8 mouse cellular contexts compared by ENCODE assay signal in the genomic region with DNA sequence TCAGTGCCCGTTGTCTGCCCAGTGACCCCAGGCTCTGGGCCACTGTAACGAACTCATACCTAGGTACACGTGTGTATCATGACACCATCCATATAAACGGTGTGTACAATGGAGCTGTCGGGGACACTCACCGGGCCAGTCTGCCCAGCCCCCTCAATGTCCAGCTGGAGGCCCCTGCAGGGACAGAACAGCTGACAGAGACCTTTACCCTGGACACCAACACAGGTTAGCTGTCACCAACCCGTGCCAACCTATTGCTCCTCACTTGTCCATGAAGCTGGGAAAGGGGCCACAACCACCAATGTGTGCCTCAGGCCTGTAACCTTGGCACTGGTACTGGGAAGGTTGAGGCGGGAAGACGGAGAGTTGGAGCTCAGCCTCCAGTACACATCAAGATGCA. TPM values are rescaled to one million over a fixed set of nuclear protein-coding genes. Genes with fewer than 3 reads are reported as not detected.
A peak's percentile ranks its signal among the peaks of the same experiment; 100 is the strongest.
DNase-seq lines count a peak whose midpoint lies in the region; ATAC-seq and TF ChIP-seq lines count a peak whose summit lies in the region.

No protein-coding gene starts in this region.

- peak overlapping the region; percentile 86 for H3K27ac ChIP-seq in kidney, embryonic 14.5 days (ENCODE audit: low read depth, low read length)
- H3K27ac ChIP-seq in bone marrow macrophage, adult 2 months (ENCODE audit: insufficient read depth, low read depth, low read length), result peak overlapping the region; percentile 88
- 0 out of 2 replicates have a peak overlapping the region, but pooled peaks have one; percentile 16 for H3K27ac ChIP-seq in hindbrain, embryonic 16.5 days (ENCODE audit: low read depth, low read length)
- H3K27ac ChIP-seq in midbrain, embryonic 15.5 days, result no peak overlapping the region

- H3K4me3 ChIP-seq in kidney, embryonic 14.5 days (ENCODE audit: low read length), result peak overlapping the region; percentile 46
- H3K4me3 ChIP-seq in bone marrow macrophage, adult 2 months (ENCODE audit: insufficient read depth, low read length), result peak overlapping the region; percentile 61
- H3K4me3 ChIP-seq in hindbrain, embryonic 16.5 days (ENCODE audit: low read length), result peak overlapping the region; percentile 45
- H3K4me3 ChIP-seq in midbrain, embryonic 15.5 days, result peak overlapping the region; percentile 41

- no peak for TF ChIP-seq CTCF in bone marrow macrophage, adult 2 months (IDR thresholded peaks at IDR 0.05; ENCODE audit: low read depth, low read length)

- peaks cover 15% of the 10 kb centered on the region; the same call in 1 of the 2 replicates for H3K4me1 ChIP-seq in kidney, embryonic 14.5 days (ENCODE audit: control insufficient read depth, insufficient read depth, low read length)
- peaks cover 32% of the 10 kb centered on the region for H3K4me1 ChIP-seq in bone marrow macrophage, adult 2 months (ENCODE audit: control insufficient read depth, insufficient read depth, low read length)
- no peaks in the 10 kb centered on the region; the same call in 1 of the 2 replicates for H3K4me1 ChIP-seq in hindbrain, embryonic 16.5 days (ENCODE audit: control insufficient read depth, insufficient read depth, low read depth, low read length)
- H3K4me1 ChIP-seq in midbrain, embryonic 15.5 days, result peaks cover 9% of the 10 kb centered on the region

- WGBS in kidney, embryonic 14.5 days, result 54% methylated on average over 9 of the region's 9 CpGs
- 64% methylated on average over 9 of the region's 9 CpGs for WGBS in hindbrain, embryonic 16.5 days
- 63% methylated on average over 9 of the region's 9 CpGs for WGBS in midbrain, embryonic 15.5 days

- H3K36me3 ChIP-seq in kidney, embryonic 14.5 days (ENCODE audit: control insufficient read depth, insufficient read depth, low read length), result peaks cover 23% of the 10 kb centered on the region
- no peaks in the 10 kb centered on the region for H3K36me3 ChIP-seq in hindbrain, embryonic 16.5 days (ENCODE audit: control insufficient read depth, insufficient read depth, low read length)
- H3K36me3 ChIP-seq in midbrain, embryonic 15.5 days (replicated peaks), result no peaks in the 10 kb centered on the region

- DNase-seq in kidney, adult 8-10 months, result no peak
- no peak for DNase-seq in yolk sac, embryonic 10.5 days (ENCODE audit: low spot score)
- DNase-seq in thymus, postnatal 25 days, result no peak

- H3K9me3 ChIP-seq in kidney, embryonic 14.5 days (ENCODE audit: control insufficient read depth, low read length), result no peaks in the 10 kb centered on the region
- no peaks in the 10 kb centered on the region for H3K9me3 ChIP-seq in hindbrain, embryonic 16.5 days (ENCODE audit: control insufficient read depth, low read length)
- H3K9me3 ChIP-seq in midbrain, embryonic 15.5 days, result no peaks in the 10 kb centered on the region

- no peak; the same call in 1 of the 2 replicates for ATAC-seq in kidney, embryonic 14.5 days (ENCODE audit: low FRiP score, low TSS enrichment)
- ATAC-seq in hindbrain, embryonic 16.5 days, result no peak
- ATAC-seq in midbrain, embryonic 15.5 days (replicated peaks), result no peak
- no peak for ATAC-seq in erythroid progenitor cell, adult 5-6 weeks (replicated peaks; ENCODE audit: low FRiP score, poor library complexity, severe bottlenecking)

- no peak for TF ChIP-seq POLR2A in bone marrow macrophage, adult 2 months (IDR thresholded peaks at IDR 0.05; ENCODE audit: borderline replicate concordance, low read depth, low read length)

- peak overlapping the region; percentile 73 for H3K9ac ChIP-seq in kidney, embryonic 14.5 days (ENCODE audit: low read depth, low read length)
- H3K9ac ChIP-seq in hindbrain, embryonic 16.5 days (ENCODE audit: low read depth, low read length), result no peak overlapping the region
- H3K9ac ChIP-seq in midbrain, embryonic 15.5 days, result no peak overlapping the region

- H3K27me3 ChIP-seq in kidney, embryonic 14.5 days (ENCODE audit: control insufficient read depth, insufficient read depth, low read length), result no peaks in the 10 kb centered on the region
- H3K27me3 ChIP-seq in hindbrain, embryonic 16.5 days (replicated peaks; ENCODE audit: control insufficient read depth, insufficient read depth, low read length), result no peaks in the 10 kb centered on the region
- H3K27me3 ChIP-seq in midbrain, embryonic 15.5 days (replicated peaks), result no peaks in the 10 kb centered on the region

- H3K4me2 ChIP-seq in kidney, embryonic 14.5 days (replicated peaks; ENCODE audit: low read depth, low read length), result peak overlapping the region; percentile 71
- H3K4me2 ChIP-seq in hindbrain, embryonic 16.5 days (ENCODE audit: low read length), result peak overlapping the region; percentile 61
- peak overlapping the region; percentile 56 for H3K4me2 ChIP-seq in midbrain, embryonic 15.5 days

RNA-seq across cellular contexts. Expression of gene Pgghg, which starts 1.1 kb away (rescaled TPM):
- polyA plus RNA-seq in kidney, embryonic 14.5 days (2014; fragmentation: Nextera tagmentation; extraction: Ambion mirVana), result 15.9 and 20.5 TPM in 2 replicates
- polyA plus RNA-seq in bone marrow macrophage, adult 2 months (2012; ENCODE audit: insufficient read depth, insufficient read length, missing spikeins), result 11.5 and 13.8 TPM in 2 replicates
- 8.3 and 10.4 TPM in 2 replicates for polyA plus RNA-seq in hindbrain, embryonic 16.5 days (2015; fragmentation: Nextera tagmentation; extraction: Ambion mirVana)
- polyA plus RNA-seq in midbrain, embryonic 15.5 days (2015; fragmentation: Nextera tagmentation; extraction: Ambion mirVana), result 6.2 and 8.4 TPM in 2 replicates
- 0.72 TPM in 1 of 2 replicates, not detected in the other for total RNA-seq in erythroid progenitor cell, adult 5-6 weeks (2015; ENCODE audit: low replicate concordance)
- 0.90 and 1.3 TPM in 2 replicates for total RNA-seq in erythroid progenitor cell, adult 5-6 weeks (2017; ENCODE audit: low replicate concordance)

RNA-seq across cellular contexts. Expression of gene Ifitm5, which starts 7.8 kb away (rescaled TPM):
- polyA plus RNA-seq in kidney, embryonic 14.5 days (2014; fragmentation: Nextera tagmentation; extraction: Ambion mirVana), result 2.2 and 2.6 TPM in 2 replicates
- polyA plus RNA-seq in bone marrow macrophage, adult 2 months (2012; ENCODE audit: insufficient read depth, insufficient read length, missing spikeins), result 1.8 and 1.9 TPM in 2 replicates
- polyA plus RNA-seq in hindbrain, embryonic 16.5 days (2015; fragmentation: Nextera tagmentation; extraction: Ambion mirVana), result 0.49 and 1.7 TPM in 2 replicates
- 0.65 and 1.1 TPM in 2 replicates for polyA plus RNA-seq in midbrain, embryonic 15.5 days (2015; fragmentation: Nextera tagmentation; extraction: Ambion mirVana)
- total RNA-seq in erythroid progenitor cell, adult 5-6 weeks (2015; ENCODE audit: low replicate concordance), result not detected in 2 replicates
- total RNA-seq in erythroid progenitor cell, adult 5-6 weeks (2017; ENCODE audit: low replicate concordance), result not detected in 2 replicates

RNA-seq across cellular contexts. Expression of gene Gm45717, which starts 13.4 kb away (rescaled TPM):
- polyA plus RNA-seq in kidney, embryonic 14.5 days (2014; fragmentation: Nextera tagmentation; extraction: Ambion mirVana), result not detected in 2 replicates
- 1.2 and 8.8 TPM in 2 replicates for polyA plus RNA-seq in bone marrow macrophage, adult 2 months (2012; ENCODE audit: insufficient read depth, insufficient read length, missing spikeins)
- polyA plus RNA-seq in hindbrain, embryonic 16.5 days (2015; fragmentation: Nextera tagmentation; extraction: Ambion mirVana), result not detected in 2 replicates
- polyA plus RNA-seq in midbrain, embryonic 15.5 days (2015; fragmentation: Nextera tagmentation; extraction: Ambion mirVana), result not detected in 2 replicates
- not detected in 2 replicates for total RNA-seq in erythroid progenitor cell, adult 5-6 weeks (2015; ENCODE audit: low replicate concordance)
- total RNA-seq in erythroid progenitor cell, adult 5-6 weeks (2017; ENCODE audit: low replicate concordance), result not detected in 2 replicates

RNA-seq across cellular contexts. Expression of gene Ifitm2, which starts 13.4 kb away (rescaled TPM):
- polyA plus RNA-seq in kidney, embryonic 14.5 days (2014; fragmentation: Nextera tagmentation; extraction: Ambion mirVana), result 1,039 and 1,151 TPM in 2 replicates
- polyA plus RNA-seq in bone marrow macrophage, adult 2 months (2012; ENCODE audit: insufficient read depth, insufficient read length, missing spikeins), result 1,477 and 1,645 TPM in 2 replicates
- polyA plus RNA-seq in hindbrain, embryonic 16.5 days (2015; fragmentation: Nextera tagmentation; extraction: Ambion mirVana), result 182 and 202 TPM in 2 replicates
- polyA plus RNA-seq in midbrain, embryonic 15.5 days (2015; fragmentation: Nextera tagmentation; extraction: Ambion mirVana), result 135 and 145 TPM in 2 replicates
- total RNA-seq in erythroid progenitor cell, adult 5-6 weeks (2015; ENCODE audit: low replicate concordance), result 61.6 and 73.4 TPM in 2 replicates
- total RNA-seq in erythroid progenitor cell, adult 5-6 weeks (2017; ENCODE audit: low replicate concordance), result 14.5 and 51.7 TPM in 2 replicates

RNA-seq across cellular contexts. Expression of gene Nlrp6, which starts 21.6 kb away (rescaled TPM):
- polyA plus RNA-seq in kidney, embryonic 14.5 days (2014; fragmentation: Nextera tagmentation; extraction: Ambion mirVana), result 0.17 and 0.61 TPM in 2 replicates
- not detected in 2 replicates for polyA plus RNA-seq in bone marrow macrophage, adult 2 months (2012; ENCODE audit: insufficient read depth, insufficient read length, missing spikeins)
- 0.65 and 0.75 TPM in 2 replicates for polyA plus RNA-seq in hindbrain, embryonic 16.5 days (2015; fragmentation: Nextera tagmentation; extraction: Ambion mirVana)
- polyA plus RNA-seq in midbrain, embryonic 15.5 days (2015; fragmentation: Nextera tagmentation; extraction: Ambion mirVana), result 0.56 and 0.63 TPM in 2 replicates
- total RNA-seq in erythroid progenitor cell, adult 5-6 weeks (2015; ENCODE audit: low replicate concordance), result not detected in 2 replicates
- total RNA-seq in erythroid progenitor cell, adult 5-6 weeks (2017; ENCODE audit: low replicate concordance), result not detected in 2 replicates
